ENCODE assay signal across 14 mouse cellular contexts in the genomic region with DNA sequence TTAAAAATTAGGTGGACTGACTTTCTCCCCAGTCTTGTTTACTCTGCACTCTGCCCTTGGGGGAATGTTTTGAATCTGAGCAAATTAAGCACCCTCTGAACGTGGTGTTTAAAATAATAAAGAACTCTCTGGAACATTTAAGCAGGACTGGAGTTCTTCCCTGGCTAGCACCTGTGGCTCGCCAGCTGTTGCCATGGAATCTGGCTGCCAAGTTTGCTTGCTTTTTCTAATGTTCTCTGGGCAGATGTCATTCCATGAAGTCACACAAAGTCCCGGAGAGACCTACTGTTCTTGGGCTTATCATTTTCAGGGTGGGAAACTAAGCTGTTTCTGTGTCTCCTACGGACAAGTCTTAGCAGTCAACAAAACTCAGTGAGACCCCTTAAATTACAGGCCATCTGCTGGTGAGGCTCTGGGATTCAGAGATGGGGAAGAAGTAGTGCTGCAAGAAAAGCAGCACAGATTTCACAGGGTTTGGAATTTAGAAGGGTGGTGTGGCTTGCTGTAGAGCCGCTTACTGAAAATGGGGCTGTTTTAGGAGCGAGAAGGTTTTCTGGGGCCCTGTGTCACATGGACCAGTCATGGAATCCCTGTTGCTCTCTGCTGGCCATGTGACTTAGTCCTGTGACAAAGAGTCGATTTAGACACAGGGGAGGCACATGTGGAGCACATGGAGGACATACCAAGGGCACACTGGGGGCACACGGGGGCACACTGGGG.
A peak's percentile ranks its signal among the peaks of the same experiment; 100 is the strongest.
DNase-seq lines count a peak whose midpoint lies in the region; ATAC-seq lines count a peak whose summit lies in the region.
"Had no signal": no experiment of that assay in that cellular context is flagged by ENCODE, and none has a peak within 500 bp of the region (broad histone marks: within the 10 kb centered on the region; RNA-seq: fewer than 3 reads in every experiment).

No protein-coding gene starts in this region.

- peaks cover 19% of the 10 kb centered on the region for H3K4me1 ChIP-seq in limb, embryonic 15.5 days
- H3K4me1 ChIP-seq: hindbrain, embryonic 15.5 days; liver, embryonic 13.5 days had no signal

- no peak overlapping the region for H3K4me3 ChIP-seq in limb, embryonic 15.5 days
- H3K4me3 ChIP-seq: hindbrain, embryonic 15.5 days; liver, embryonic 13.5 days had no signal

- peak overlapping the region; percentile 77 for H3K27ac ChIP-seq in limb, embryonic 15.5 days
- H3K27ac ChIP-seq: hindbrain, embryonic 15.5 days; kidney, postnatal 0 days; liver, embryonic 13.5 days; macrophage had no signal

- WGBS in limb, embryonic 15.5 days = 47% methylated on average over 8 of the region's 8 CpGs

- 0 out of 2 replicates have a peak overlapping the region, but pooled peaks have one; percentile 1 for H3K9ac ChIP-seq in limb, embryonic 15.5 days
- H3K9ac ChIP-seq: hindbrain, embryonic 15.5 days; liver, embryonic 13.5 days had no signal

- H3K36me3 ChIP-seq in limb, embryonic 15.5 days = no peaks in the 10 kb centered on the region
- H3K36me3 ChIP-seq: hindbrain, embryonic 15.5 days; liver, embryonic 13.5 days had no signal

- no peaks in the 10 kb centered on the region for H3K27me3 ChIP-seq in limb, embryonic 15.5 days
- H3K27me3 ChIP-seq: hindbrain, embryonic 15.5 days; liver, embryonic 13.5 days had no signal

- no peaks in the 10 kb centered on the region for H3K9me3 ChIP-seq in limb, embryonic 15.5 days
- H3K9me3 ChIP-seq: hindbrain, embryonic 15.5 days; liver, embryonic 13.5 days had no signal

- no peak for ATAC-seq in limb, embryonic 15.5 days (ENCODE audit: insufficient number of reproducible peaks, low FRiP score, low TSS enrichment, low read depth)

- DNase-seq in cerebellum, postnatal 10 days = peak; percentile 19 to 23
- DNase-seq in cerebellum, postnatal 36 days = no peak
- DNase-seq in lung, postnatal 36 days = peak; percentile 30
- DNase-seq in lung, postnatal 25 days (ENCODE audit: low spot score) = no peak
- peak; percentile 70 for DNase-seq in heart, adult 8-10 months (ENCODE audit: low spot score)
- no peak for DNase-seq in urinary bladder, postnatal 4 days (ENCODE audit: low spot score in 2 of 2)
- DNase-seq in thymus, postnatal 10 days (ENCODE audit: low spot score in 2 of 2) = no peak
- DNase-seq: cerebellum, adult 9-11 months; layer of hippocampus, postnatal 36 days; liver, embryonic 13.5 days had no signal

- no peak overlapping the region for H3K4me2 ChIP-seq in limb, embryonic 15.5 days
- H3K4me2 ChIP-seq: hindbrain, embryonic 15.5 days; liver, embryonic 13.5 days had no signal

Comparison
In these comparisons a context has a peak if more than half of its experiments do, and no peak if none do; other contexts are left out.
1. DNase-seq: peak in cerebellum, postnatal 10 days (2 of 2), lung, postnatal 36 days (single experiment) and heart, adult 8-10 months (single experiment); none in cerebellum, postnatal 36 days (0 of 2), lung, postnatal 25 days (single experiment), urinary bladder, postnatal 4 days (0 of 2) and thymus, postnatal 10 days (0 of 2).